Mouse (Mus musculus) layer of hippocampus, adult 2 months (tissue): ENCODE results near the gene Dync1i1. TPM values are rescaled to one million over a fixed set of nuclear protein-coding genes. Genes with fewer than 3 reads are reported as not detected.

Experiments used
- DNase-seq, 2 experiments: peaks; one replicate each; pipeline ENCODE4 v3.0.0; 2022; ENCODE audit warnings: low spot score in 2 of 2
- H3K27ac ChIP-seq: fragments of 200-600 bp; 2 replicates; pipeline ENCODE4 v1.8.1; 2022
- H3K4me3 ChIP-seq: fragments of 200-600 bp; 2 replicates; pipeline ENCODE4 v1.8.1; 2022; ENCODE audit warnings: mild to moderate bottlenecking
- CTCF ChIP-seq: fragments of 200-600 bp; conservative IDR thresholded peaks from 2 replicates; pipeline ENCODE4 v1.8.1; 2022; ENCODE audit warnings: antibody characterized with exemption, mild to moderate bottlenecking, moderate library complexity
- total RNA-seq, 2 experiments: library from RNA; stranded (reverse); gene quantifications; 2 replicates each; pipeline ENCODE4 v1.2.3; 2021

Dync1i1 gene
- total RNA-seq, 2 experiments from 2014 or later, result 138 to 150 TPM

GRCm38 (mm10) chr6:5911295-5911694, 185.9 kb downstream of the Dync1i1 start:
- DNase-seq, result peak in 1 of 2 experiments; percentile 4
- TF ChIP-seq CTCF, result no peak

DNA sequence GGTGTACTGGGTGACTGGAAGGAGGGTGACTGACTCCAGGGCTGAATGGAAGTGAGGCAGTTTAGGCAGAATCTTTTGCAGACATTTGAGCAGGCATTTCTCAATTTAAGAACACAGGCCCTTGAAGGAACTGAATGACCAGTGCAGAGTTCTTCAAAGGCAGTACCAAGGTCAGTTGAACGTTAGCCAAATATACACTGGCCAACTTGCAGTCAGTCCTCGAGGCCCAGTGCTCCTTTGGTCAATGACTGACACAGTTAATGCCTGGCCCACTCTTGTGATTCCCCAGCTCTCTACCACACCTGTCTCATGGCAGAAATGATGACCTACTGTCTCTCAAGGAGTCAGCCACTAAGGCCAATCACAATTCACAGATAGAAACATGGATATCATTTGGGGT, 189.6 kb downstream of the Dync1i1 start:
- Histone ChIP-seq H3K27ac (no peak overlapping the region), H3K4me3 (no peak overlapping the region)
- TF ChIP-seq CTCF, result no peak
- no peak for DNase-seq

More at GRCm38 (mm10) chr6:5911295-5911694, 185.9 kb downstream of the Dync1i1 start:
- no peak overlapping the region for H3K27ac ChIP-seq
- H3K4me3 ChIP-seq, result no peak overlapping the region

GRCm38 (mm10) chr6:5920670-5921069, 195.2 kb downstream of the Dync1i1 start:
- TF ChIP-seq CTCF, result no peak
- no peak for DNase-seq
- no peak overlapping the region for H3K27ac ChIP-seq
- H3K4me3 ChIP-seq, result no peak overlapping the region

- Histone ChIP-seq H3K27ac (no peak overlapping the region), H3K4me3 (no peak overlapping the region)
- DNase-seq, result no peak
- TF ChIP-seq CTCF, result no peak
These were observed 197.2 kb downstream of the Dync1i1 start for GRCm38 (mm10) chr6:5922676-5923075.

GRCm38 (mm10) chr6:5923148-5923547, 197.7 kb downstream of the Dync1i1 start:
- DNase-seq, result no peak
- H3K27ac ChIP-seq, result no peak overlapping the region
- TF ChIP-seq CTCF, result no peak
- H3K4me3 ChIP-seq, result no peak overlapping the region

GRCm38 (mm10) chr6:5930140-5930539, 204.7 kb downstream of the Dync1i1 start:
- no peak for TF ChIP-seq CTCF
- peak; percentile 39 to 43 for DNase-seq
- no peak overlapping the region for H3K4me3 ChIP-seq
- H3K27ac ChIP-seq, result no peak overlapping the region

GRCm38 (mm10) chr6:5935587-5936353, 210.3 kb downstream of the Dync1i1 start:
- DNase-seq, result no peak

GRCm38 (mm10) chr6:5949812-5950392, 224.5 kb downstream of the Dync1i1 start:
- Histone ChIP-seq H3K4me3 (no peak overlapping the region), H3K27ac (no peak overlapping the region)
- no peak for TF ChIP-seq CTCF
- DNase-seq, result no peak

More at GRCm38 (mm10) chr6:5935587-5936353, 210.3 kb downstream of the Dync1i1 start:
- H3K4me3 ChIP-seq, result no peak overlapping the region
- TF ChIP-seq CTCF, result no peak
- H3K27ac ChIP-seq, result no peak overlapping the region

- no peak for DNase-seq
- H3K4me3 ChIP-seq, result no peak overlapping the region
- no peak for TF ChIP-seq CTCF
- H3K27ac ChIP-seq, result no peak overlapping the region
These were observed 231.0 kb downstream of the Dync1i1 start for GRCm38 (mm10) chr6:5956316-5956913.

DNA sequence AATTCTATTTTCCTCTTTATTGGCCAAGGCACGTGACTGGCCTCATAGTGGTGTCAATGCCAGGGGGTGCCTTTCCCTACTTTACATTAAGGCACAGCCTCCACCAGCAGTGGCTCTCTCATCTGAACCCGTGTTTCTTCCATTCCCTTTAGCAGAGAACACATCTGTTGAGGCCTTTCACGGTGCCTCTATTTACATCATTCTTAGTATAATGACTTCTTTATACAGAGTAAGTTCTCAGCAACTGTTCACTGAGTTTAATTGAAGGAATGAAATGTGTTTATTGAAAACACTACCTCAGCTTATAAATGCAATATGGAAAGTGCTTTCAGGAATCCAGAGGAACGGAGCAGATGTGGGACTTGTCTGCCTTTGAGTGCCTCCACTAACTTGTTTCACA, 235.3 kb downstream of the Dync1i1 start:
- no peak for TF ChIP-seq CTCF
- Histone ChIP-seq H3K4me3 (no peak overlapping the region), H3K27ac (no peak overlapping the region)
- DNase-seq, result no peak

- peak in 1 of 2 experiments; percentile 9 for DNase-seq
- no peak overlapping the region for H3K4me3 ChIP-seq
- H3K27ac ChIP-seq, result no peak overlapping the region
- TF ChIP-seq CTCF, result no peak
These were observed 236.5 kb downstream of the Dync1i1 start for GRCm38 (mm10) chr6:5961960-5962359.

- no peak for TF ChIP-seq CTCF
- peak; percentile 30 to 55 for DNase-seq
- peak overlapping the region; percentile 2; the same call in 1 of the 2 replicates for H3K27ac ChIP-seq
- H3K4me3 ChIP-seq, result no peak overlapping the region
These were observed 240.9 kb downstream of the Dync1i1 start for GRCm38 (mm10) chr6:5966376-5966775.

DNA sequence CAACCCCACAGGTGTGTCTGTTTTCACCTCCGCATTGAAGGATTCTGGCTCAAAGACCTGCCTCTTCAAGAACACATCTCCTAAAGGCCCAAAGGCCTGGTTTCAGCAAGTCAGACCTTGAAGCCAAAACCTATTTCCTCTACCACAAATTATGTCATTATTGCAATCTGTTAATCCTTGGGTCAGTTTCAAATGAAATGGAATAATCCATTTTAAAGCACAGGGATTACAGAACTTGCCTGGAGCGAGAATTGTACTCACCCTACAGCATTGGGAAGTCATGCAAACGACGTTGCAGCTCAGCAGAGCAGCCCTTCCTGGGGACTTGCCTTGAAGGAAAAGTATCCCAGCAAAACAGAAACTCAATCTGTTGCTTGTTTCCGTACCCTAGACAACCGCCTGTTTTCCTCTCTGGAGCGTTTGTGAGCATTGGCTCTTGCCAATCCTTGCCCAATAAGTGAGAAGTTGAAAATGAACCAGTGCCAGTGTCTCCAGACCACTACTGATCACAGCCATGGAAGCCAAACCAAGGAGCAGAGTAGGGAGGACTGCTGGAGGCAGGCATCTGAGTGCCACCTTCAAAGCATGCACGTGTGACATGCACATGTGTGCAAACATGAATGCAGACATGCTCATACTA, 241.5 kb downstream of the Dync1i1 start:
- peak in 1 of 2 experiments; percentile 20 for DNase-seq
- Histone ChIP-seq H3K27ac (peak overlapping the region; percentile 2; the same call in 1 of the 2 replicates), H3K4me3 (no peak overlapping the region)
- TF ChIP-seq CTCF, result no peak
